Mouse (Mus musculus): ENCODE measurements around the gene Lrrc71.

DNA sequence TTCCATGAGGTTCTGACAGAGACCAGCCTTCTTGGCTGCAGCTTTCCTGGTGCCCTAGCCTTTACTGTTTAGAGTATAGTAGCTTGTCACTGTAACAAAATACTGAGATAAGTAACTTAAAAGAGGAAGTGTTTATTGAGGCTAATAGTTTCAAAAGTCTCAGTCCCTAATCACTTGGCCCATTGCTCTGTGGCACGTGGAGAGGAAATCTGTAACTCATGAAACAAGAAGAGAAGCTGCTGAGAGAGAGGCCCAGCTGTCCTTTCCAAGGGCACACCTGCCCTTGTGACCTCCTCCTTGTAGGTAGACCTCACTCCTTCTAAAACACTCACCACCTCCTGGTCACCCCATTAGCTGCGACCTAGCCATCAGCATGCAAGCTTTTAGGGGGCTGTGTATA lies 29.9 kb downstream of the Lrrc71 start:
- TF ChIP-seq CTCF (IDR thresholded peaks at IDR 0.05; ENCODE audit: low read depth) = no peak
- no peak for TF ChIP-seq EP300 (IDR thresholded peaks at IDR 0.05; ENCODE audit: low read depth)
